Mouse (Mus musculus) gastrocnemius, postnatal 14 days (tissue): ENCODE data around the gene Mars2. TPM values are rescaled to one million over a fixed set of nuclear protein-coding genes. Genes with fewer than 3 reads are reported as not detected.

Source experiments
- DNase-seq: peaks from one replicate; pipeline ENCODE4 v3.0.0; 2021; ENCODE audit warnings: mixed read lengths
- intact Hi-C: fragments of 180-260 bp; cut with DNase I; formaldehyde crosslinking; loops from one replicate; pipeline ENCODE4 v1.15.1; 2025; ENCODE audit warnings: low total_unique reads
- total RNA-seq, 2 experiments: library from RNA; stranded (reverse); gene quantifications; 2 replicates each; pipeline ENCODE4 v1.2.3; 2021

The Mars2 gene
- total RNA-seq, 2 experiments from 2014 or later: 3.7 to 3.8 TPM

- intact Hi-C loops: no loop called here
- DNase-seq: no peak
These were observed 21.7 kb upstream of the Mars2 start for GRCm38 (mm10) chr1:55215185-55215813.

DNA sequence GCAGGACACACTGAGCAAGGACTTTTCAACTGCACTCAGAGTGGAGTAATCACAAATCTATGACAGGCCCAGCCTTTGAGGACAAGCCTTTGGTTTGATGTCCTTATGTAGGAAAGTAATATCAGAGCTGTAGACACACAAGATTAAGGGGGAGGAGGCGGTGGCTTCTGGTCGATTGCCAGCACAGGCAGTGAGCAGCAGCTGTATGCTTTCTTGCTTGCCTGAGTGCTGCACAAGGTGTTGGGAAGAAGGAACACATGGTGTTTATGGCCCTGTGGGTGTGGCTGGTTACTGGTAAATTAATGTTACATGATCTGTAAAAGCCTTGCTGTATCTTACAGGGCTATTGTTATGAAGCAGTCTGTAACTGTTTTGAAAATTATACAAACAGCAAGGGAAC is 19.8 kb upstream of the Mars2 start:
- peak; percentile 35 for DNase-seq
- intact Hi-C loops: no loop called here

GRCm38 (mm10) chr1:55221352-55221751 is 15.6 kb upstream of the Mars2 start:
- no peak for DNase-seq
- intact Hi-C loops: no loop called here

- intact Hi-C loops: no loop called here
- DNase-seq: no peak
These were observed 14.0 kb upstream of the Mars2 start for GRCm38 (mm10) chr1:55223026-55223425.

DNA sequence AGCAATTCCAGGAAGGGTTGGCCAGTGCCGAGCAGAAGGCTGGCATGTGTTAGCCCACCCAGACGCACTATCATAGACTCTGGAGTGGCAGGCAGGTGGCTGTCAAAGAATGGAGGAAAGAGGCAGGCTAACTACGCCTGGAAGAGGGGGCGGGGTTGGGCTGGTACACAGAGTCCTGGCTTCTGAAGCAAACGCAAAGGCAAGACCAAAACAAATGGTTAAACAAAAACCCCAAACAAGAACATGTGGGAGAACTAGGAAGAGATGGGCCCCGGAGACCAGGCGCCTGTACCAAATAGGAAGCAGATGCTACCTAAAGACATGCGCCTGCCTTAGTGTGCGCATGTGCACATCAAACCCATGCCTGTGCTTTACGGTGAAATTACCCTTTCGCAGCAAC is 12.9 kb upstream of the Mars2 start:
- DNase-seq: no peak
- intact Hi-C loops: no loop called here

DNA sequence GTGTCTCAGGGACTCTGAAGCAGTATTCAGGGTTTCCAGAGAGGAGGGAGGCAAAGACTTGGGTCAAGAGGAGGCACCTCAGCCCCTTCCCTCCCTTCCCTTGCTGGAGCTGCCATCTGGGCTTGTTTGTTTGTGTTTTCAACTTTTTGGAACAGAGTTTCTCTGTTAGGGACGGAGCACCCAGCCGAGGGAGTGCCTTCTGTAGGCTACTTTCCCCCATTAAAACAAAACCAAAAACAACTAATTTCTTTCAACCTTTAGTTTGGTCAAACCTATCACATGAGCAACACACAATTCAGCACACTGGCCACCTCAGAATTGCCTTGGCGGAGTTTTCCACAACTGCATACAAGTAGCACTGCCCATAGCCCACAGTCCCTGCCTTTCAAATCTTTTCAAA is 11.6 kb upstream of the Mars2 start:
- no peak for DNase-seq
- intact Hi-C loops: no loop called here

DNA sequence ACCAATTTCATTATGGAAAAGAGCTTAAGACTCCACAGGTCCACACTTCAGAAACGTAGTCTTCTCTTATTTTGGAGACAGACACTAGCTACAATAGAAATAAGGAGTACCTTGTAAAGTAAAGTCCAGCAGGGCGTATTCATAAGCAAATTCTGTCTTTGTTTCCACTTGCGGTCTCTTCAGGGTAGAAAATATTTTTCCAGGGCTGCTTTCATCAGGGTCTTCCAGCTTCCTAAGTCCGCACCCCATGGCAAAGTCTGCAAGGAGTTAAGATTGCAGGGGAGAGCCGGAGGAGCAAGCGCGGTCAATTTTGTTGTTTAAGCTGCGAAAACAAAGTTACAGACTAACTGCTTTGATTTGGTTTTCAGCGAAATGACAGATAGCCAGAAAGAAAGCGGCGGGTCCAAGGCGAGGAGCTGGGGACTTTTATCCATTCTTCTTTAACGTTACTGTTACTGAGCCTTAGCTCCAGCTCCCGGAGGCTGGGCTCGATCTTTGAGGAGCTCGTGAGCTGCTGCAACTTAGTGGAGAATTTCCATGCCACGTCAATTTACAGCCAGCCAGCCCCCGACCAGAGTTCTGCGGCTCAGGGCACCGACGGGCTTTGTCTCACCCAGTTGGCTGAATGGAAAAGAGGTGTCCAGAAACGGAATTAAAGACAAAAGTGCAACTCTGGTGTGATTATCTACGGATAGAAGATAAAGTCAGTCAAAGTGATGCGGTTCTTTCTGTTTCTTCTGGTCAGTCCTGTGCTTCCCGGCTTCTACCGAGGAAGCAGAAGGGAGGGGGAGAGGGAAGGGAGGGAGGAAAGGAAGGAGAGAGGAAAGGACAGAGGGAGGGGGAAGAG is 10.7 kb upstream of the Mars2 start, which contains the start of gene Rftn2:
Gene Rftn2 (minus strand): TSS at position 772 of the 847 bp plus-strand sequence.
- peak; percentile 40 for DNase-seq
- intact Hi-C loops: no loop called here

- intact Hi-C loops: no loop called here
- DNase-seq: no peak
These were observed 9.6 kb upstream of the Mars2 start for GRCm38 (mm10) chr1:55227376-55227775.

- intact Hi-C loops: no loop called here
- DNase-seq: no peak
These were observed 8.6 kb upstream of the Mars2 start for GRCm38 (mm10) chr1:55228256-55228884.

DNA sequence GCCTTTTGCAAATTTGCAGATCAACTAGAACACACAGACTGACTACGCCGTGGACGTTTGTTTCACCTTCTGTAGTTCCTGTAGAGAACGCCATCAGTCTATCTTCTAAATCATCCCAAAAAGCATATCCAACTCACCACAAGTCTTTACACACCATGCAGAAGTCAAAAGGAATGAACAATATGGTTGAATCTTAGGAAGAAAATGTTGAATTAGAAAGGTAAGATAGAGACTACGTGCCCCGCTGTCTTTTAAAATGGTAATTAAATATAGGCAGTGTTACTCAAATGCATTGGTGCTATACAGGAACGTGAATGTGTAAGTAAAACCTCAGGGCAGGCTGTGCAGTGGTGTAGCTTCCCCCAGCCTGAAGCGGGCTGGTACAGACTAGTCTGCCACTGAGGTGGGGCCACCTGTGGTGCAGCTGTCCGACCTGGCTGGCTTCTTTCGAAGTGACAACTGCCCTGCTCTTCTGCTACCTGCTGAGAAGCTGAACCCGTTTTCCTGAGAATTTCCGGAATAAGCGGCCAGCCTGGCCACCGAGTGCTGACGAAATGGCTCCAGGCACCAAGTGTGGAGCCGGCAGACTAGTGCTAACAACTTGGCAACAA is 2.0 kb upstream of the Mars2 start:
- DNase-seq: no peak
- intact Hi-C loops: no loop called here

DNA sequence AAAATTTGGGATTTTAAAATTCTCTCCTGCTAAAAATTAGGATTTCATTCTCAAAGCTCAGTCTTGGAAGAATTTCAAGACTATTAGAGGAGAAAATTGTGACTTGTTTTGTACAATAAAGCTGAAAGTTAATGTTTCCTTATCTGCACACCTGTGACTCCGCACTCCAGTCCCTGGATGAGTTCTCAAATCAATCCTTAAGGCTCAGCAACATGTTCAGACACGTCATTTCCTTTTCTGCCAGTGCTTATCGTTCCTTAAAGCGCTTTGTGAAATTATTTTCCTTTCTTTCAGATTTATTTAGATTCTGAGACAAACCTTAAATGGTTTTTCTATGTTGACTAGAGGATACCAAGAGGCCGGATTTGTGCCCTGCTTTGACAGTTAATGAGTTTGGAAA is 490 bp upstream of the Mars2 start:
- intact Hi-C loops: no loop called here
- no peak for DNase-seq

- DNase-seq: no peak
These were observed 725 bp downstream of the Mars2 start for GRCm38 (mm10) chr1:55237643-55238161.

GRCm38 (mm10) chr1:55238496-55238895 is 1.5 kb downstream of the Mars2 start:
- no peak for DNase-seq
- intact Hi-C loops: no loop called here

More at GRCm38 (mm10) chr1:55237643-55238161, 725 bp downstream of the Mars2 start:
- intact Hi-C loops: no loop called here

DNA sequence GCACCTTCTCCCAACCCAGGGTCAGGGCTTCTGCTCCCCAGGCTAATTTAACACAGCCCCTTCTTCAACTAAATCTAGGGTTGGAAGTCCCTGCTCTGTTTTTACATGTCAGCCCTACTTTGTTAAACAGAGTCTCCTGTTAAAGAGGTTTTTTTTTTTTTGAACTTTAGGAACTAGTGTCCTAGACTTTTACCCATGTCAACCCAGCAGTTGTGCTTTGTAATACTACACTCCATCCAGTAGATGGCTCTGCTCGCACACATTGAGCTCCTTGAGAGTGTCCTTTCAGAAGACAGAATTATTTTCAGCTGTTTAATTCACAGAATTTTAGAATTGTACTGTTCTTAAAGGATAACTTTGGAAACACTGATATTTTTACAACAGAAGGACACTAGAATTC is 2.3 kb downstream of the Mars2 start:
- no peak for DNase-seq
- intact Hi-C loops: no loop called here

DNA sequence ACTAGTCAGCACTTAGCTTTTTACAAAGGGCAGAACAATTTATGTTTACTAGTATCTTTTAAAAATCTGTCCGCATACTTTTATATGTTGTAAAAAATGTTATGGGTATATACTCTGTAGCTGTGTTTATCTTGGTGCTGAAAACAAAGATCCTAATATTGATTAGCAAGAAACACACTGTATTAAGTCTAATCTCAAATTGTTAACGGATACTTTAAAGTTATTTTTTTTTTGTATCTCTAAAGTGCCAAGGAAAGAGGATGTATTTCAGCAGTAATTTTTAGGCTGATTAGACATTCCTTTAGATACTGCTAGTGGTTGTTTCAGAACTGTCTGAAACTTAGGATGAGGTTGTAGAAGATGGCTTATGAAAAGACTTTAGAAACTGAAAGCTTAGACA is 9.4 kb downstream of the Mars2 start:
- DNase-seq: no peak
- intact Hi-C loops: no loop called here

- DNase-seq: no peak
- intact Hi-C loops: no loop called here
These were observed 27.4 kb downstream of the Mars2 start for GRCm38 (mm10) chr1:55264385-55264784.

DNA sequence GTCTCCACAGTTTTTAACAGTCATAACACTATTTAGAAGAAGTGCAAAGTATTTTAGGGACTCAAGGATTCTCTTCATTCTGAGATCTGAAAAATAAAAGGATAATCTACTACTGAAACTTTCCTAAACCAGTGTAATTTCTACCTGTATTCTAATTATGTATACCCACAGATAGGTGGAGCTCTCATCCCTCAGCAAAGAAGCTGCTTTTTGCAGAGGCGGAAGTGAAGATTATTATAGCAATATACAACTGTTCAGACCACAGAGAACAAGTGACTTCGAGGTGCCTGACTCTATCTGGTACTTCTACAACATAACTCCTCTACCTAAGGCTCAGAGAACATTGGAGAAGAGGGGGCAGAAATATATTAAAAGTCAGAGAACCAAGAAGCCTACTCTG is 28.5 kb downstream of the Mars2 start:
- intact Hi-C loops: no loop called here
- DNase-seq: no peak

DNA sequence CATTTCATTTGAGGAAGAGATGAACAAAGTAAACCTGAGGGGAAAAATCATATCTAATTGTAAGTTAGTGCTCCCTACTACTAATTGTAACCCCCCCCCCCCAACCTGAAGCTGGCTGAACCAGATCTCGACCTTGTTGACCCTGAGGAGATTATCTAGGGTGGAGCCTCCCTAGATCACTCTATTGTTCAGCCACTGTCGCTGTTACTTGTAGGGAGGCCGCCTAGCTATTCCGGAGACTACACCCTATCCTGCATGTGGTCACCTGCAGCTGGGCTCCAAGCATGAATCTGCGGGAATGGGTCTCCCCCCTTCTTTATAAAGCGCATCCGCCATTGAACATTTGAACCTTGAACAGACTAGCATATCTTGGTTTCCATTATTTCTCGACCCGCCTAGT is 42.1 kb downstream of the Mars2 start:
- intact Hi-C loops: no loop called here
- no peak for DNase-seq
